In genomic region chr6:65132376-65132775, GRCm38 (mm10) we compare ENCODE assay signal across 20 mouse cellular contexts. TPM values are rescaled to one million over a fixed set of nuclear protein-coding genes. Genes with fewer than 3 reads are reported as not detected.
DNase-seq lines count a peak whose midpoint lies in the region; ATAC-seq lines count a peak whose summit lies in the region.
"Had no signal": no experiment of that assay in that cellular context is flagged by ENCODE, and none has a peak within 500 bp of the region (broad histone marks: within the 10 kb centered on the region; RNA-seq: fewer than 3 reads in every experiment).

No protein-coding gene starts in this region.

- H3K4me1 ChIP-seq in hindbrain, embryonic 13.5 days (replicated peaks): peaks cover 3% of the 10 kb centered on the region; the same call in 1 of the 2 replicates
- no peaks in the 10 kb centered on the region for H3K4me1 ChIP-seq in hindbrain, embryonic 11.5 days (replicated peaks; ENCODE audit: control insufficient read depth, insufficient read depth, low read length)
- H3K4me1 ChIP-seq in forebrain, embryonic 16.5 days (replicated peaks; ENCODE audit: control insufficient read depth, insufficient read depth, low read length): peaks cover 2% of the 10 kb centered on the region
- peaks cover 6% of the 10 kb centered on the region; the same call in 1 of the 2 replicates for H3K4me1 ChIP-seq in midbrain, embryonic 11.5 days (ENCODE audit: control insufficient read depth, insufficient read depth, low read length)
- no peaks in the 10 kb centered on the region for H3K4me1 ChIP-seq in kidney, embryonic 15.5 days
- H3K4me1 ChIP-seq: heart, embryonic 12.5 days; limb, embryonic 12.5 days; liver, embryonic 12.5 days had no signal

- H3K27me3 ChIP-seq in hindbrain, embryonic 13.5 days: no peaks in the 10 kb centered on the region
- no peaks in the 10 kb centered on the region for H3K27me3 ChIP-seq in hindbrain, embryonic 11.5 days (ENCODE audit: control insufficient read depth, insufficient read depth, low read length)
- H3K27me3 ChIP-seq in forebrain, embryonic 16.5 days (replicated peaks; ENCODE audit: control insufficient read depth, insufficient read depth, low read length): no peaks in the 10 kb centered on the region
- no peaks in the 10 kb centered on the region for H3K27me3 ChIP-seq in midbrain, embryonic 11.5 days (ENCODE audit: control insufficient read depth, insufficient read depth, low read length)
- H3K27me3 ChIP-seq in kidney, embryonic 15.5 days: no peaks in the 10 kb centered on the region
- H3K27me3 ChIP-seq: heart, embryonic 12.5 days; limb, embryonic 12.5 days; liver, embryonic 12.5 days had no signal

- no peaks in the 10 kb centered on the region for H3K9me3 ChIP-seq in hindbrain, embryonic 13.5 days
- no peaks in the 10 kb centered on the region for H3K9me3 ChIP-seq in hindbrain, embryonic 11.5 days (ENCODE audit: control insufficient read depth, low read length)
- no peaks in the 10 kb centered on the region for H3K9me3 ChIP-seq in forebrain, embryonic 16.5 days (ENCODE audit: control insufficient read depth, low read length)
- no peaks in the 10 kb centered on the region; the same call in 1 of the 2 replicates for H3K9me3 ChIP-seq in midbrain, embryonic 11.5 days (ENCODE audit: control insufficient read depth, low read length)
- no peaks in the 10 kb centered on the region for H3K9me3 ChIP-seq in kidney, embryonic 15.5 days (replicated peaks)
- H3K9me3 ChIP-seq: heart, embryonic 12.5 days; limb, embryonic 12.5 days; liver, embryonic 12.5 days had no signal

- H3K27ac ChIP-seq in hindbrain, embryonic 13.5 days: no peak overlapping the region
- no peak overlapping the region for H3K27ac ChIP-seq in hindbrain, embryonic 11.5 days (ENCODE audit: low read depth, low read length)
- no peak overlapping the region for H3K27ac ChIP-seq in forebrain, embryonic 16.5 days (ENCODE audit: low read length)
- no peak overlapping the region for H3K27ac ChIP-seq in midbrain, embryonic 11.5 days (ENCODE audit: low read depth, low read length)
- H3K27ac ChIP-seq in kidney, embryonic 15.5 days: no peak overlapping the region
- H3K27ac ChIP-seq: gastrocnemius, adult 2 months; limb, embryonic 12.5 days; liver, embryonic 12.5 days had no signal

- no peaks in the 10 kb centered on the region for H3K36me3 ChIP-seq in hindbrain, embryonic 13.5 days
- H3K36me3 ChIP-seq in hindbrain, embryonic 11.5 days (ENCODE audit: control insufficient read depth, insufficient read depth, low read length): no peaks in the 10 kb centered on the region
- H3K36me3 ChIP-seq in forebrain, embryonic 16.5 days (ENCODE audit: control insufficient read depth, insufficient read depth): no peaks in the 10 kb centered on the region
- H3K36me3 ChIP-seq in midbrain, embryonic 11.5 days (ENCODE audit: control insufficient read depth, insufficient read depth, low read length): no peaks in the 10 kb centered on the region
- no peaks in the 10 kb centered on the region for H3K36me3 ChIP-seq in kidney, embryonic 15.5 days
- H3K36me3 ChIP-seq: heart, embryonic 12.5 days; limb, embryonic 12.5 days; liver, embryonic 12.5 days had no signal

- 32% methylated on average over 6 of the region's 6 CpGs for WGBS in hindbrain, embryonic 13.5 days
- WGBS in hindbrain, embryonic 11.5 days: 36% methylated on average over 6 of the region's 6 CpGs
- WGBS in forebrain, embryonic 16.5 days: 32% methylated on average over 6 of the region's 6 CpGs
- WGBS in midbrain, embryonic 11.5 days: 28% methylated on average over 6 of the region's 6 CpGs
- WGBS in kidney, embryonic 15.5 days: 71% methylated on average over 6 of the region's 6 CpGs

- no peak overlapping the region for H3K9ac ChIP-seq in hindbrain, embryonic 13.5 days
- no peak overlapping the region for H3K9ac ChIP-seq in hindbrain, embryonic 11.5 days (ENCODE audit: low read depth, low read length)
- no peak overlapping the region for H3K9ac ChIP-seq in forebrain, embryonic 16.5 days (replicated peaks; ENCODE audit: low read depth, low read length)
- no peak overlapping the region for H3K9ac ChIP-seq in midbrain, embryonic 11.5 days (ENCODE audit: low read length)
- no peak overlapping the region for H3K9ac ChIP-seq in kidney, embryonic 15.5 days
- H3K9ac ChIP-seq: heart, embryonic 12.5 days; limb, embryonic 12.5 days; liver, embryonic 12.5 days; lung, embryonic 14.5 days had no signal

- no peak for DNase-seq in hindbrain, embryonic 11.5 days (ENCODE audit: low spot score)
- no peak for DNase-seq in midbrain, embryonic 11.5 days (ENCODE audit: low spot score, missing footprints)
- peak; percentile 41 for DNase-seq in retina, embryonic 14.5 days (ENCODE audit: low spot score)
- DNase-seq in layer of hippocampus, adult 8-10 months (ENCODE audit: low spot score in 2 of 2): no peak
- DNase-seq in ovary, postnatal 36 days (ENCODE audit: low spot score): no peak
- DNase-seq: adrenal gland, postnatal 10 days; cerebellum, adult 9-11 months; gastrocnemius, adult 2 months; kidney, postnatal 4 days; lung, embryonic 14.5 days; lung, postnatal 36 days; right cerebral cortex, adult 18-20 months; spleen, adult 18-20 months; thymus, postnatal 4 days had no signal

- no peak overlapping the region for H3K4me2 ChIP-seq in hindbrain, embryonic 13.5 days
- no peak overlapping the region for H3K4me2 ChIP-seq in hindbrain, embryonic 11.5 days (replicated peaks; ENCODE audit: low read depth, low read length)
- no peak overlapping the region for H3K4me2 ChIP-seq in forebrain, embryonic 16.5 days (ENCODE audit: low read length)
- no peak overlapping the region for H3K4me2 ChIP-seq in midbrain, embryonic 11.5 days
- H3K4me2 ChIP-seq in kidney, embryonic 15.5 days: no peak overlapping the region
- H3K4me2 ChIP-seq: heart, embryonic 12.5 days; limb, embryonic 12.5 days; liver, embryonic 12.5 days; lung, embryonic 14.5 days had no signal

- no peak overlapping the region for H3K4me3 ChIP-seq in hindbrain, embryonic 13.5 days
- no peak overlapping the region for H3K4me3 ChIP-seq in hindbrain, embryonic 11.5 days (ENCODE audit: low read depth, low read length)
- no peak overlapping the region for H3K4me3 ChIP-seq in forebrain, embryonic 16.5 days (replicated peaks; ENCODE audit: low read length)
- no peak overlapping the region for H3K4me3 ChIP-seq in midbrain, embryonic 11.5 days (ENCODE audit: low read depth, low read length)
- H3K4me3 ChIP-seq in kidney, embryonic 15.5 days (replicated peaks): no peak overlapping the region
- H3K4me3 ChIP-seq: gastrocnemius, adult 2 months; heart, embryonic 12.5 days; limb, embryonic 12.5 days; liver, embryonic 12.5 days had no signal

- 0 out of 2 replicates have a peak, but pooled peaks have one; percentile 49 for ATAC-seq in hindbrain, embryonic 13.5 days (ENCODE audit: low FRiP score)
- no peak for ATAC-seq in hindbrain, embryonic 11.5 days (ENCODE audit: low FRiP score)
- peak; percentile 61; the same call in 1 of the 2 replicates for ATAC-seq in forebrain, embryonic 16.5 days
- peak; percentile 77 for ATAC-seq in midbrain, embryonic 11.5 days (ENCODE audit: low FRiP score)
- ATAC-seq in kidney, embryonic 15.5 days (replicated peaks; ENCODE audit: low FRiP score): no peak
- ATAC-seq: liver, embryonic 12.5 days had no signal

RNA-seq across cellular contexts. Expression of gene Hpgds, which starts 12.3 kb away (rescaled TPM):
- polyA plus RNA-seq in hindbrain, embryonic 13.5 days (2015; fragmentation: Nextera tagmentation; extraction: Ambion mirVana): 8.6 and 9.0 TPM in 2 replicates
- polyA plus RNA-seq in hindbrain, embryonic 11.5 days (2014; fragmentation: Nextera tagmentation; extraction: Ambion mirVana): 13.5 and 18.0 TPM in 2 replicates
- polyA plus RNA-seq in forebrain, embryonic 16.5 days (2015; fragmentation: Nextera tagmentation; extraction: Ambion mirVana): 2.7 and 5.1 TPM in 2 replicates
- polyA plus RNA-seq in midbrain, embryonic 11.5 days (2014; fragmentation: Nextera tagmentation; extraction: Ambion mirVana): 11.1 and 11.2 TPM in 2 replicates
- 10 to 100 TPM in 2 of 4 experiments, 1 to 10 TPM in 2; 4.7 to 19.5 (median 11.5) TPM for total RNA-seq in layer of hippocampus, adult 8-10 months (2022)
- 3.6 and 4.0 TPM in 2 replicates for polyA plus RNA-seq in kidney, embryonic 15.5 days (2015; fragmentation: Nextera tagmentation; extraction: Ambion mirVana)

Comparison
In these comparisons a context has a peak if more than half of its experiments do, and no peak if none do; other contexts are left out.
1. ATAC-seq: peak in hindbrain, embryonic 13.5 days (single experiment), forebrain, embryonic 16.5 days (single experiment) and midbrain, embryonic 11.5 days (single experiment); none in hindbrain, embryonic 11.5 days (single experiment) and kidney, embryonic 15.5 days (single experiment).